Mouse (Mus musculus) lung, postnatal 25 days (tissue): Measurements from ENCODE around the gene Tmem212.
A peak's percentile ranks its signal among the peaks of the same experiment; 100 is the strongest.

ENCODE experiments used
- DNase-seq: peaks from one replicate; pipeline ENCODE4 v3.0.0; 2022; ENCODE audit warnings: low spot score

The Tmem212 gene

DNA sequence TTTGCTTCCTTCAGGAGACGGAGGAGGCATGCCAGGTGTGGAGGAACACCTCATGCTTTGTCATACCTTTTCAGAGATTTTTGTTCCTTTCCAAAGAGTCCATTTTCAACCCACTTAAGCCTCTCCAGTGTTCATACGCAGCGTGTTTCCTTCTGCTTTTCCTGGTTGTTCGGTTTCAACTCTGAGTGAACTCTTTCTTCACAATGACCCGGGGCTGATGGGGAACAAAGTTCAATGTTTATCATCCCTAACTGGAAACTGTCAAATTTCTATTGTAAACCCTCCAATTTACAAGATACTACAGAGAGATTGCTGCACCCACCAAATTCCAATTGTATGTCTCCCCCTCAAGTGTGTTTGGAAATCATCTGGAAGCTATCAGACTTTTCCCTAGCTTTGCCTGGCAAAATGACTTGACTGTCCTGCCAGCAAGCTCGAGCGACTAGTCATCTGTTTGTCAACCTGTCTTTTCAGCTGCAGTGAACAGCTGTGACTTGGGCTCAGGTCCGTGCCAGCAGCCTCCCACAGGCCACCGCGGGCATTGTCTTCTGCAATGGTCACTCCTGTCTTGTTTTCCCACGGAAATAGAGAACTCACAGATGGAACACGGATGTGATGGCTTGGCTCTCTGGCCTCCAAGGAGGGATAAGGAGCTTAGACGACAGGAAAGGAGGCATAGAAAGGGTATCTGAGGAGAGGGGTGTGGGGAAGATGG lies 3.0 kb upstream of the Tmem212 start:
- DNase-seq, result peak; percentile 39

DNA sequence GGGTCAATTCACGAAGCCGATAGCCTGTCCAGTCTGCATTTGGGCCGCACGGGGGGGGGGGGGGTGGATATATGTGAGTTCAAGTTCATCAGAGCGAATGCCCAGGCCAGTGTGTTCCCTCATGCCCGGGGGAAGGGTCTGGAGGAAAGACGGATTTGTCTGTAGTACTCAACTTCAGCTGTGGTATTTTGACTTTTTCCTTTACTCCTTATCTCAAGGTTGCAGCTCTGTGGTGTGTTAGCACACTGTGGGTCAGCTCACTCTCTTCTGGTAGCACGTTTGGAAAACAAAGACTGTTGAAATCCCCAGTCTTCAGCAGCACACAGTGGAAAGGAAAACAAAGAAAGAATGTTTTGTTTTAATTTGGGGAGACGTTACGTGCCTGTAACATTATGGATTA lies 2.0 kb upstream of the Tmem212 start:
- DNase-seq, result no peak

DNA sequence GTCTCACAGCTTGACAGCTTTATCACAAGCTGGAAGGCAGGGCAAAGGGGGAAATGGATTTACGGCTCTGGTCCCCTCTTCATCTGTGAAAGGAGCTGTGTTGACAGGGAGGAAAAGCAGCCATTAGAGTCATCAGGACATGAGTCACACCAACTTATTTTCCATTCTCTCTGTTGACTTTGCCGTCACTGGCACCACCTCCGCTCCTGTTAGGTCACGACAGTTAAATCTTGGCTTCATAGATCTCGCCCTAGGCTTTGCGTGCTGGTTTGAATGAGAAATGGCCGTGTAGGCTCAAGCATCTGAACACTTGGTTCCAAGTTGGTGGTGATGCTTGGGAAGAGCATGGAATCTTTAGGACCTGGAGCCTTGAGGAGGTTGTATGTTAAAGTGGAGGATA lies 9.6 kb downstream of the Tmem212 start:
- DNase-seq, result no peak

DNA sequence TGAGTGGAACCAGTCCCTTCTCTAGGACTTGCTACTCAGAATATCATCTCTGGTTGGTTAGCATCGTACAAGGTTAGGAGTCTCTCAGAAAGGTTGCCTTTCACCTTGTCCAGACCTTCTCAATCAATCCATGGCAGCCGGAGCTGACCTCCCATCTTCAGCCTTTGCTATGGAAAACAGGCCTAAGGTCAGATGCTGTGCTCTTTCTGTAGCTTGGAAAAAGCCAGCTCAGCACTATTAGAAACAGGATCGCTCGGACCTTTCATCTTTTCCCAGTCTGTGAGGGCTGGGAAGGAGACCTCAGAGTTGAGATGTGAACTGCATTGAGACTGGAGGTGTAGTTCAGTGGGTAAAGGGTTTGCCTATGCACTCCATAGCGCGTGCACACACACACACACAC lies 10.6 kb downstream of the Tmem212 start:
- no peak for DNase-seq

DNA sequence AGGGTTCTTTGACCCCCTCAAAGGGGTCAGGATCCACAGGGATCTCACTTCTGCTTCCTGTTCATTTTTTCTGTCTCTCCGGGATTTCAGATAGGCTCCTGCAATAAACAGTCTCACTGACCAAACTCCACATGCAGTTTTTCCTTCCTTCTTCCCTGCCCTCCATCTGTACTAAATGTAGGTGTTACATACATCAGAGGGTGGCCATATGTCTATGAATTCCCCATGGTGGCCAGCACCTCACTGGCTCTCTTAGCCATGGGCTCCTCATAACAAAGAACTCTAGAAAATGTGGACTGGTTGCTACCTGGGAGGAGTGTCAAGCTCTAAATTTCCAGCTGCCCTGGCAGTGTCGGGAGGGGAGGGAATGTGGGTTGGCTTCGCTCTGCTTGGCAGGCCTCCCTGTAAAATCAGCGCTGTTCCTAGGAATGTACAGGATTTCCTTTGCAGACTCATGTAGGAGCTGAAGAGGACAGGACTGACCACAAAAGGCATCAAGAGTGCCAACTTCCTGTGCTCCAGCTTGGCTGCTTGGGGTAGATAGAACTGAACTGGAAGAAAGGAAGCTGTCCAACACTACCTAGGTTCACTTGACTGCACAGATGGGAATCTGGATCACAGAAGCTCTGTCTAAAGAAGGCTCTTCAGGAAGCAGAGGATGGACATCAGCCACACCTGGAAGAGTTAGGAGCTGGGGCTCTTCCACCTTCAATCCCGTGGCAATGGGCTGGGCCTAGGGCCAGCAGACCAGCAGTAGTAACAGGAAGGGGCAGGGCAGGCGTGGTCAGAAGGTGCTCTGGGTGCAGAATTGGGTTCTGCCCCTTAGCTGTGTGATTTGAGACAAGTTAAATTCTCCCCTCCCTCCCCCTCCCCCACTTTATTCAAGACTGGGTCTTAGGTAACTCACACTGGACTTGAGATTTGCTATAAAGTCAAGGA lies 14.0 kb downstream of the Tmem212 start:
- DNase-seq, result peak; percentile 61

DNA sequence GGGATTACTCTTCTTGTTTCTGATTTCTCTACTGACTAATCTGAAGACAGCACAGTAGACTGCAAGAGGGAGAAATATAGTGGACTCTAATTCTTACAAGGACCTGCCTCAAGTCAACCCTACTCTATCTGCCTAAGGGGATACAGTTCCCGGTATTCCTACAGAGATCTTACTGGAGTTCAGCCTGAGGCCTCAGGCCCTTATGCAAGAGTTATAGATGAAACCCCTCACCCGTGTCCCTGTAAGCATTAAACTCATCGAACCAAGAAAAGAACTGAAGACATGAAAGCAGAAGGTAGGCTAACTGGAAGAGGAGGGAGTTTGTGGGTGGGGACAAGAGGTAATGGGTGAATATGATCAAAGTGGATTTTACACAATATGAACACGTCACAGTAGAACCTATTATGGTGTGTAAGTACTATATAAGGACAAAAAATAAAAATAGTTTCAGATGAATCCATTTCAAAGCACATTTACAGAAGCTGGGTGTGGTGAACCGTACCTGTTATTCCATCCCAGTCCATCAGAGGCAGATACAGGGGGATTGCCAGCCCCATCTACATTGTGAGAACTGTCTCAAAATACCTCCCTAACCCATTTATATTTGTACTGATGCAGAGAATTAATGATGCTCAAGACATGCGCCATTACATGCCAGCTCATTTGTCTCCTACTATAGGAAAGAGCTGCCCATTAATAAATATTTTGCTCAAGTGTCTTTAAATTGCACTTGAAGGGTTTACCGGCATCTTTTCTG lies 17.1 kb downstream of the Tmem212 start:
- no peak for DNase-seq

DNA sequence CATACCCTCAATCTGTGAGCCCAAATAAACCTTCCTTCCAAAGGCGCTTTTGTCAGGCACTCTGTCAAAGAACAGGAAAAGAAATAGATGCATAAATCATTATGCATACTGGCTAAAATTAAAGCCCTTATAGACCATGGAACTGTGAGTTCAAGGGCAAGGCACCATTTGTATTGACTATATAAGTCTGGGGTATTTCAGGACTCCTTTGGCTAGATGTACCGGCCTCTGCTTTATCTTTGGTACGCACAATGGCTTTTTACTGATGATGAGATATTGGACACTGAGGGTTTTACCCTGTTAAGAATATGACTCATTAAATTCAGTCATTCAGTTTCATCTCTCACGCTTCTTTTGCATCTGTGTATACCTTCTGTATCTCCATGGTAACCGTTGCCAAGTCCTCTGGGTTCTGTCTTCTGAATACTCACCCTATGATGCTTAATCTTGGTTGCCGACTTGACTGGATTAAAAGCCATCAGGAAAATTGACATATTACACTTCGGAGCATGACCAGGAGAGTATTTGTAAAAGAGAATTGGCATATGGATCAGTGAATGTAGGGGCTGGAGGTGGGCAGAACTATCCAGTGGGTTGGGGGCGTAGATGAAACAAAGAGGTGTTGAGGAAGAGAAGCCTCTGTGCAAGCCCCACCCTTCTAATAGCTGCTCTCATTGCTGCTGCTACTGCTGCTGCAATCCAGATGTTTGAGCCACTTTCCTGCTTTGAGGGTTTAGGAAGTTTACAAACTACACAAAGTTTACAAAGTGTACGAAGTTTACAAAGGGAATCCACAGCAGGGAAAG lies 22.7 kb downstream of the Tmem212 start:
- DNase-seq, result no peak

DNA sequence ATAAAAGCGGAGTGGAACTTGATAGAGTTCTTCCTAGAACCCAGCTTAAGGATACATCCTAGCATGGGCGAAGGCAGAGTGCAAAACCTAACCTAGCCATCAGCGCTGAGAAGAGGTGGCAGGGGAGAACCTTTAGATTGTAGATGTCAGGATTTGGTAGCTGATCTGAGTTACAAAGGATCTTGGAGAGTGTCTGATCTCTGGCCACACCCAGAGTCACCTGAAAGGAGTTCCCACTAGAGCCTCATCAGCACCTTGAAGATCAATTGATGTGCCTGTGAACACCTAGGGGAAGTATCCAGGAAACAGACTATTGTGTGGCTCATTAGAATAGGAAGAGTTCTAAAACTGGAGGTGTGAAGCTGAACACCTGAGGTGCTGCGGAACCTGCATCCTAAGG lies 23.7 kb downstream of the Tmem212 start:
- no peak for DNase-seq

- no peak for DNase-seq
Observed at GRCm38 (mm10) chr3:27871891-27872290, 24.3 kb downstream of the Tmem212 start.

- DNase-seq, result peak; percentile 86
Observed at GRCm38 (mm10) chr3:27871371-27871770, 24.8 kb downstream of the Tmem212 start.

DNA sequence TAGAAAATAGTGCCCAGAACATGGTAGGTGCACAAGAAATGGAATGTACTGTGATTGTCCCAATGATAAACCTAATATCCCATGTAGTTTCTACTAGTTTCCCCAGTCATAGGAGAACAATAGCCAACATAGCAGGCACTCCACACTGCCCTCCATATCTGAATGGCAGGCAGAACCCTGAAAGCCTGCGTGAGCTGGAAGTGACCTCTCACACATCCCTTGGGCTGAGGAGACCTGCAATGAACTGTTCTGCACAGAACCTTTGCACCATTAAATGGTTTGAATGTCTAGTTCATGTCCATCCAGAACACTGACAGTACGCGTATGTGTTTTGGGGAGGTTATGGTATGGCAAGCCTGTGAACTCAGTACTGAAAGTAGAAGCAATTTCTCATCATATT lies 27.5 kb downstream of the Tmem212 start:
- DNase-seq, result no peak

GRCm38 (mm10) chr3:27867731-27868130 lies 28.4 kb downstream of the Tmem212 start:
- no peak for DNase-seq

GRCm38 (mm10) chr3:27862821-27863740 lies 33.1 kb downstream of the Tmem212 start:
- peak; percentile 89 for DNase-seq

DNA sequence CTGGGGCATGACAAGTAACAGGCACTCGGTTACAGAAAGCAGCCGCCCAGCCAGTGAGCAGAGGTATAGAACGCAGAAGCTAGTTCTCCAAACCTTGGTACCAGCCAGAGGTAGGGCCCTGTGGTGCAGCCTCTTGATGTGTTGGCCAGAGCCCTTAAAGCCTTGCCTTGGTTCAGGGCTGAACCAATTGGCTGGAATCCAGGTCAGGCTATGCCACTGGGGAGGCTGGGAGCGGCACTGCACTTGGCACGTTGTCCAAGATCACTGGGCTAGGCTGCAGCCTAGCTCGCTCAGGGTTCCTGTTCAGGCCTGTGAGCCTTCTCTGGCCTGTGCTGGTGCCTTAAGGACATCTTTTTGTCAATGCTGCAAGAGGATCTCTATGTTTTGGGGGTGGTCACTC lies 34.6 kb downstream of the Tmem212 start:
- peak; percentile 77 for DNase-seq

DNA sequence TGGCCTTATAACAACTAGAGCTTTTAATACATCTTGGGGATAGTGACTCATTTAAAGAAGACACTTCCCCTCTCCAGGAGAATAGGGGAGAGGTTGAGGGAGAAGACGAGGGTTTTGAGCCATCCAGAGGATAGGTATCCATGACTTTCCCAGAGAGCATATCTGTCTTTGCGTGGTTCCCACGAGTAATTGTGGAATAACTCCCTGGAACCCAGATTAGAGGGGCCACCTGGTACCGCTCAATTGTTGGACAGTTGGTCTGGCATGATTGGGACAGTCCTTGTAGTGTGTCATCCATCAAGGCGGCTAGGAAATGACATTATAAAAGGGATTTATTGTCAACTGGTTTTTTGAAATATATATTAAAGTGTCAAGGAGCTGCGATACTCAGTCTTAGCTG lies 35.1 kb downstream of the Tmem212 start:
- no peak for DNase-seq

- DNase-seq, result peak; percentile 38
Observed at GRCm38 (mm10) chr3:27859161-27859561, 37.0 kb downstream of the Tmem212 start.

- no peak for DNase-seq
Observed at GRCm38 (mm10) chr3:27858441-27859115, 37.6 kb downstream of the Tmem212 start.

- no peak for DNase-seq
Observed at GRCm38 (mm10) chr3:27856288-27856687, 39.9 kb downstream of the Tmem212 start.

DNA sequence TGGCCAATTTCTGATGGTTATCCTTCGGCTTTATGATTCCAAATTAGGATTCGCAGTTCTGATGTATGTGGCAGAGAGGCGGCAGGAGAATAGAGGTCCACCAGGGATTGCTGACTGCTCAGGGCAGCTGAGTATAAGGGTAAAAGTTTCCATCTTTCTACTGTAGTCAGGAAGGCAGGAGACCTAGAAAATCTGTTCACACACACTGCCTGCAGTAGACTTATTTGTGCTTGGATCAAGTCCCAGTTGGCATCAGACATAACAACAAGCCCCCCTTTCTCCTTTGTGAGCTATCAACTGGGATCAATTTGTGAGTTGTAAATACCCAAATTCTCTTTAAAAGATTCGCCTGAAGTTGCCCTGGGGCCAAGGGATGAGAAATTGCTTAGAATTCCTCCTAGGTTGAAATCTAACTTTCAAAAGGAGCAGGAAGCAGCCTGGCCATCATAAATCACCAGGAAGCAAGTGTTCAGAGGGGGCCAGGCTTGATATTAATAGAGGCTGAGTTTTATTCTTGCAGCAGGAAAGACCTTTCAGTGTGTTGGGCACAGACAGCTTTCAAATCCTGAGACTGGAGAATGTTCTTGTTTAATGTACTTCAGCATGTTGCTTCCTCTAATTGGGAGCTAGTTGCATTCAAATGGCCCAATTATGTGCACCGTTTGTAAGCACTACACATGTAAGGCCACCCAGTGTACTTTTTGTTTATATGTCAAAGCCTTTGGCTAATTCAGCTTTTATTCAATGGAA lies 41.6 kb downstream of the Tmem212 start:
- no peak for DNase-seq
